Mouse (Mus musculus): ENCODE data around the gene Spop. TPM values are rescaled to one million over a fixed set of nuclear protein-coding genes. Genes with fewer than 3 reads are reported as not detected.
"Not testable (repeated sequence)": the region's sequence is repeated elsewhere in the genome, so short reads cannot be mapped to it uniquely, and the experiment has no call there.

Gene Spop
- polyA plus RNA-seq, 1 experiment from 2014 or later, result 161 TPM

DNA sequence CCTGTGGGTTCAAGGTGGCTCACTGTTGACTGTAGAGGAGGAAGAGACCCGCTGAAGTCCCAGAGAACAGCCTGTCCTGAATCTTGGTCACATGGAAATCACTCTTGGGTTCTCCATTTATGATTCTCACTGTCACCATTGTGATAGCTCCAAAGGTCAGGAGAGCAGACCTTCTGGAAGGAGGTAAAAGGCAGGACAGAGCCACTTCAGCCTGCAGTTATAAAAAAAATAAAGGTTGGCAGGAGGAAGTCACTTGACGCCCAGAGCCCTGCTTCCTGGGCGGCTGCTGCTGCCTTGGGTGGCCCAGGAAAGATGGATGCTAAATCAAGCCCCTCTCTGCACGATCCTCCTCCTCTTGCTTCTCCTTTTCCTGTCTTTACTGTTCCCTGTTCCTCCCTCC, 86.5 kb downstream of the Spop start:
- Histone ChIP-seq H3K9me3 (ENCODE audit: control insufficient read depth, low read length) (no peaks in the 10 kb centered on the region), H3K27ac (replicated peaks; ENCODE audit: low read depth, low read length) (peak overlapping the region; percentile 37; the same call in 1 of the 2 replicates), H3K9ac (replicated peaks; ENCODE audit: low read length) (no peak overlapping the region), H3K4me3 (replicated peaks; ENCODE audit: low read depth, low read length) (no peak overlapping the region), H3K4me1 (ENCODE audit: control insufficient read depth, insufficient read depth, low read length) (0 out of 2 replicates have a peak, but pooled peaks cover 2% of the 10 kb centered on the region), H3K4me2 (ENCODE audit: low read length) (no peak overlapping the region), H3K36me3 (ENCODE audit: control insufficient read depth, insufficient read depth, low read length) (no peaks in the 10 kb centered on the region), H3K27me3 (ENCODE audit: control insufficient read depth, insufficient read depth, low read length) (no peaks in the 10 kb centered on the region)
- ATAC-seq (ENCODE audit: low FRiP score, low TSS enrichment) (no peak), DNase-seq (no peak)
- 60% methylated on average over 4 of the region's 4 CpGs for WGBS

DNA sequence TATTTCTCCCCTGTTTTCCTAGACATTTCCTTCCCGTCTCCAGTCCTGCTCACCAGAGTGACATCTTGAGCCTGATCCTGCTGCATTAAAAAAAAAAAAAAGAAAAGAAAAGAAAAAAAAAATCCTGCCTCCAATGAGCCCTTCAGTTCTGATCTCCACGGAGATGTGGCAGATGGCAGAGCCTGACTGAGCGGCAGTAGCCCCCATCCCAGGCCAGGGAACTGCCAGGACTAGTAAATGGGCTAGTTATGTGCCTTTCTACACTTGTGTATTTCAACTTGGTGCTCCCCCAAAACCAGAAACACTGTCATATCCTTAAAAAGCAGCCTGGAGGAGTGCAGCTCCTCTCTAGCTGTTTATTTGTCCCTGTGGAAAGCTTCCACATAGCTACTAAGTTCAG, 87.0 kb downstream of the Spop start:
- Histone ChIP-seq H3K4me2 (ENCODE audit: low read length) (no peak overlapping the region), H3K9me3 (ENCODE audit: control insufficient read depth, low read length) (no peaks in the 10 kb centered on the region), H3K9ac (replicated peaks; ENCODE audit: low read length) (no peak overlapping the region), H3K27ac (replicated peaks; ENCODE audit: low read depth, low read length) (peak overlapping the region; percentile 37), H3K27me3 (ENCODE audit: control insufficient read depth, insufficient read depth, low read length) (no peaks in the 10 kb centered on the region), H3K36me3 (ENCODE audit: control insufficient read depth, insufficient read depth, low read length) (no peaks in the 10 kb centered on the region), H3K4me1 (ENCODE audit: control insufficient read depth, insufficient read depth, low read length) (0 out of 2 replicates have a peak, but pooled peaks cover 2% of the 10 kb centered on the region), H3K4me3 (replicated peaks; ENCODE audit: low read depth, low read length) (no peak overlapping the region)
- no peak for DNase-seq
- WGBS, result 21% methylated on average over 3 of the region's 3 CpGs
- ATAC-seq (ENCODE audit: low FRiP score, low TSS enrichment), result no peak

DNA sequence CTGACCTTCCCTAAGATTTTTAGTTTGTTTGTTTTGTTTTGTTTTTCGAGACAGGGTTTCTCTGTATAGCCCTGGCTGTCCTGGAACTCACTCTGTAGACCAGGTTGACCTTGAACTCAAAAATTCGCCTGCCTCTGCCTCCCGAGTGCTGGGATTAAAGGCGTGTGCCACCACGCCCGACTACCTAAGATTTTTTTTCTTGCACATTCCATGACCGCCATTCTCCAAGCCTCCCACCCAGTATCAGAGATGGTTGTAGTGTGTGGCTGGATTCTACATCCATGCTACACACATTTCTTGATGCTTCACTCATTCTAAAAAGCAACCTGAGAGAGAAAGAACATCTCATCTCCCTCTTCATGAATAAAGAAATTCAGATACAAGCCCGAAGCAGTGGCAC, 87.9 kb downstream of the Spop start:
- not testable (repeated sequence) for H3K4me2 ChIP-seq (ENCODE audit: low read length); ATAC-seq (ENCODE audit: low FRiP score, low TSS enrichment); H3K27ac ChIP-seq (replicated peaks; ENCODE audit: low read depth, low read length); H3K27me3 ChIP-seq (ENCODE audit: control insufficient read depth, insufficient read depth, low read length); H3K9me3 ChIP-seq (ENCODE audit: control insufficient read depth, low read length); H3K9ac ChIP-seq (replicated peaks; ENCODE audit: low read length); H3K36me3 ChIP-seq (ENCODE audit: control insufficient read depth, insufficient read depth, low read length); H3K4me3 ChIP-seq (replicated peaks; ENCODE audit: low read depth, low read length); H3K4me1 ChIP-seq (ENCODE audit: control insufficient read depth, insufficient read depth, low read length); DNase-seq
- 89% methylated on average over 8 of the region's 8 CpGs for WGBS

DNA sequence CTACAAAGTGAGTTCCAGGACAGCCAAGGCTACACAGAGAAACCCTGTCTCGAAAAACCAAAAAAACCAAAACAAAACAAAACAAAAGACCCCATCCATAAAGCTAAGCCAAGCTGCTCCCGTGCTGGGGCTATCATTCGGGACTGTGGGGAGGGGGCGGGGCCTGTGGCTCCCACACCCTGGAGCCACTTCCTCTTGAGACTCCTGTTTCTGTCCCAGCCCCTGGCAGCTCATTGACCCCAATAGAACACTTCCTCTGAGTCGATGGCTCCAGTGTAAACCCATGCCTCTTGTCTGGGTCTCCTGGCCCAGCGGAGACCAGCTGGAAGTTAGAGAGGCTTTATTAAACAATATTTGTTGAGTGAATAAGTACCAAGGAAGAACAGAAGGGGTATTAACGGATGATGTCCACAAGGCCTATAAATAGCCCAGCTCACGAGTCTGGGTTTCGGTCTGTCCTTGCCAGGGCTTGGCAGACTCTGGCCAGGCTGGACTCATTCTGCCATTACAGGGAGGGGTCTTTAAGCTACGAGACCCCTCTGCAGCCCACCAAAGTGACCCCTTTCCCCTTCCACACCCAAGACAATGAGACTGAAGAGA, 89.8 kb downstream of the Spop start:
- ATAC-seq (ENCODE audit: low FRiP score, low TSS enrichment) (no peak), DNase-seq (no peak)
- Histone ChIP-seq H3K4me1 (ENCODE audit: control insufficient read depth, insufficient read depth, low read length) (0 out of 2 replicates have a peak, but pooled peaks cover 2% of the 10 kb centered on the region), H3K4me2 (ENCODE audit: low read length) (no peak overlapping the region), H3K4me3 (replicated peaks; ENCODE audit: low read depth, low read length) (no peak overlapping the region), H3K36me3 (ENCODE audit: control insufficient read depth, insufficient read depth, low read length) (no peaks in the 10 kb centered on the region), H3K27ac (replicated peaks; ENCODE audit: low read depth, low read length) (peak overlapping the region; percentile 41; the same call in 1 of the 2 replicates), H3K9me3 (ENCODE audit: control insufficient read depth, low read length) (no peaks in the 10 kb centered on the region), H3K9ac (replicated peaks; ENCODE audit: low read length) (no peak overlapping the region), H3K27me3 (ENCODE audit: control insufficient read depth, insufficient read depth, low read length) (no peaks in the 10 kb centered on the region)
- 62% methylated on average over 10 of the region's 10 CpGs for WGBS

DNA sequence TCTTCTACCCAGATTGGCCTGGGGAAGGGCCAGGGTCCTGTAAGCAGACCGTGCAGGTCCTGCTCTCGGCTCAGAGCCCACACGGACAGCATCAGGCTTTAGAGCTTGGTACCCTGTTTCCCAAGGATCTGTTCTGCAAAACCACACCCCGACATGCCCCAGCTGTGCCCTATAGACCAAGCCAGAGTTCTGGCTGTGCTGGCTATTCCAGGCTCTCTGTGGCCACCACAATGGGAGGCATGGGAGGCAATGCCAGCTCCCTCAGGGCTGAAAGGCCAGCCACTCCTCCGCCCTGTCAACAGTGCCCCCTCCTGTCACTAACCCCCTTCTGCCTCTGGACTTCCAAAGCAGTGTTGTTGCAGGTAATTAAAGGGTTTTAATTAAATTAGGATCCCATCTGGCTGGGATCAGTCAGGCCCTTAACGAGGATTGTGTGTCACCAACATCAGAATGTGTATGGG, 90.4 kb downstream of the Spop start:
- H3K27ac ChIP-seq (replicated peaks; ENCODE audit: low read depth, low read length), result peak overlapping the region; percentile 41; the same call in 1 of the 2 replicates
- ATAC-seq (ENCODE audit: low FRiP score, low TSS enrichment), result no peak
- no peak for DNase-seq

DNA sequence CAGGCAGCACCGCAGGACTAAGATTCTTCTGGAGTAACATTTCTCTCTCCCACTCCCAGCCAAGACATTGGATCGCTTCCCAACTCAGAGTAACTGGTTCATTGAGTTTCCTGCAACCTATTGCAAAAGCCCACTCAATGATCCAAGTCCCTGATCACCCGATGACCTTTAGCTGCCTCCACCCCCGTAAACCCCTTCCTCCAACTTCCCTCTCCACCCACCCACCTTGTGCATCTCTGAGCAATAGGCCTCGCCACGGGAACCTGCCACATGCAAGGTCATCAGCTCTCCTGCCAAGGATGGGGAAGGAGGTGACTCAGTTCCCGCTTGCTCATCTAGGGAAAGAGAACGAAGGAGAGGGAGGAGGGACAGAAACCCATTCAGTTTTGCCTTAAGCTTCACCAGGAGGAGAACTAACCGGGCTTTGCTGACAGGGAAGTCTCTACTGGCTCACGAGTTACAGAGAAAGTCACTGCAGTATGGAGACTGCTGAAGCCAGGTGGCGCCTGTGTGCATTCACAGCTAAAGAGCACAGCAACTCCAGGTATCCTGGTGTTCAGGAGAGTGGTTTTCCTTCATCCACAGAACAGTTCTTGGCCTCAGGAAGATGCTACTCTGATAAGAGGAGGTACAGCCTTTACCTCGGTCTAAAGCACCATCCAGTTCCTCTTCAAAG, 93.3 kb downstream of the Spop start:
- no peak overlapping the region for H3K27ac ChIP-seq (replicated peaks; ENCODE audit: low read depth, low read length)
- no peaks in the 10 kb centered on the region for H3K4me1 ChIP-seq (ENCODE audit: control insufficient read depth, insufficient read depth, low read length)
- no peaks in the 10 kb centered on the region for H3K9me3 ChIP-seq (ENCODE audit: control insufficient read depth, low read length)
- H3K36me3 ChIP-seq (ENCODE audit: control insufficient read depth, insufficient read depth, low read length), result no peaks in the 10 kb centered on the region
- WGBS, result 50% methylated on average over 12 of the region's 12 CpGs
- H3K9ac ChIP-seq (replicated peaks; ENCODE audit: low read length), result no peak overlapping the region
- ATAC-seq (ENCODE audit: low FRiP score, low TSS enrichment), result no peak
- no peak overlapping the region for H3K4me2 ChIP-seq (ENCODE audit: low read length)
- peak; percentile 35 for DNase-seq
- H3K27me3 ChIP-seq (ENCODE audit: control insufficient read depth, insufficient read depth, low read length), result no peaks in the 10 kb centered on the region
- H3K4me3 ChIP-seq (replicated peaks; ENCODE audit: low read depth, low read length), result no peak overlapping the region

More for the DNA sequence above, 90.4 kb downstream of the Spop start:
- H3K4me2 ChIP-seq (ENCODE audit: low read length), result no peak overlapping the region
- no peaks in the 10 kb centered on the region for H3K36me3 ChIP-seq (ENCODE audit: control insufficient read depth, insufficient read depth, low read length)
- 32% methylated on average over 6 of the region's 6 CpGs for WGBS
- no peaks in the 10 kb centered on the region for H3K27me3 ChIP-seq (ENCODE audit: control insufficient read depth, insufficient read depth, low read length)
- H3K4me1 ChIP-seq (ENCODE audit: control insufficient read depth, insufficient read depth, low read length), result 0 out of 2 replicates have a peak, but pooled peaks cover 2% of the 10 kb centered on the region
- H3K4me3 ChIP-seq (replicated peaks; ENCODE audit: low read depth, low read length), result no peak overlapping the region
- H3K9me3 ChIP-seq (ENCODE audit: control insufficient read depth, low read length), result no peaks in the 10 kb centered on the region
- H3K9ac ChIP-seq (replicated peaks; ENCODE audit: low read length), result no peak overlapping the region

DNA sequence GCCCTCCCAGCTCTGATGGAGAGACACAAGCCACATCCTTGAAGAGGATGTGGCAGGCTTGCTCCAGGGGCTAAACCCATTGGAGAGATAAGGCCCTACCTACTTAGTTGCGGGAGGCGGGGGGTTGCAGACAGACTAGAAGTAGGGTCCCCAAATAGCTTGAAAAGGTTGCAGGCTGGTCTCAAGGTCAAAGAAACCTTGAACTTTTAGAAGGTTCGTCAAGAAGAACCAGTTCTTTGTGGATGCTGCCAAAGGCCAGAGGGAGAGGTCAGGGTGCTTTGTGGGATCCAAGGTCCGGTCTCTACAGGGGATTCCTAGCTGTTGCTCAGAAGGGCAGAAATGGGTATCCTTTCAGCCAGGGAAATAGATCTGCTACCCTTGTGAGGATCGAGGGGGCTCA, 93.9 kb downstream of the Spop start:
- ATAC-seq (ENCODE audit: low FRiP score, low TSS enrichment), result no peak
- Histone ChIP-seq H3K27ac (replicated peaks; ENCODE audit: low read depth, low read length) (no peak overlapping the region), H3K27me3 (ENCODE audit: control insufficient read depth, insufficient read depth, low read length) (peaks cover 4% of the 10 kb centered on the region; the same call in 1 of the 2 replicates), H3K4me1 (ENCODE audit: control insufficient read depth, insufficient read depth, low read length) (no peaks in the 10 kb centered on the region), H3K4me3 (replicated peaks; ENCODE audit: low read depth, low read length) (no peak overlapping the region), H3K36me3 (ENCODE audit: control insufficient read depth, insufficient read depth, low read length) (no peaks in the 10 kb centered on the region), H3K4me2 (ENCODE audit: low read length) (no peak overlapping the region), H3K9ac (replicated peaks; ENCODE audit: low read length) (no peak overlapping the region), H3K9me3 (ENCODE audit: control insufficient read depth, low read length) (no peaks in the 10 kb centered on the region)
- no peak for DNase-seq
- 78% methylated on average over 5 of the region's 5 CpGs for WGBS

DNA sequence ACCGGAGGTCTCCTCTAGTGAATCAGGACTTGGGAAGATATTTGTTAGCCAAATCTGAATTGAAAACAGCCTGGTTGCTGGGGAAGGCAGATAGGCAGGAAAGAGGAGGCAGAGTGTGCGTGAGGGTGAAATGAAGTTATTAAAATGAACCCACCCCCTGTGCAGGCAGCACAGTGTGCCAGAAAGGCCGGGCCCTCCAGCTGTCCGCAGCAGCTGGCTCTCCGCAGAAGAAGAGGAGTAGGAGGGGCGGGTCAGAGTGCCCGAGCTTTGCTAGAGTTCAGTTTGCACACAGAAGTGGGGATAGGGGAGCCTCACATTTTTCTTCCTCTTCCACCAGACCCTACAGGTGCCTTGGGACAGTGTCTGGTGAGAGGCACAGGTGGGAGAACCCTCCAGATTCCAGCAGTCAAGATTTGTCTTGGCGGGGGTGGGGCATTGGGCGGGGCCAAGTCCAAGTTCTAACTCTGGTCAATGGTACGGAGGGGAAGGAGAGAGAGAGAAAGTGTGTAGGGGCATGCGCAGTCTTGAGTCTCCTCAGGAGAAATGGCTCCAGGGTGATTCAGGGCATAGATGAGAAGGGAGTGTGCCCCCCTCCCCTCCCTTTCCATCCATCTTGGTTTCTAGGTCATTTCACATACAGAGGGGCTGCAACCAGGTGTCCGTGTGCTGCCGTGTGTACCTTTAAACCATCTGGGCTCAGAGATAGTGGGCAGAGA, 94.5 kb downstream of the Spop start:
- WGBS, result 49% methylated on average over 13 of the region's 13 CpGs
- DNase-seq, result no peak
- H3K36me3 ChIP-seq (ENCODE audit: control insufficient read depth, insufficient read depth, low read length), result no peaks in the 10 kb centered on the region

More for the DNA sequence above, 94.5 kb downstream of the Spop start:
- Histone ChIP-seq H3K4me2 (ENCODE audit: low read length) (no peak overlapping the region), H3K4me1 (ENCODE audit: control insufficient read depth, insufficient read depth, low read length) (0 out of 2 replicates have a peak, but pooled peaks cover 4% of the 10 kb centered on the region), H3K9ac (replicated peaks; ENCODE audit: low read length) (no peak overlapping the region), H3K9me3 (ENCODE audit: control insufficient read depth, low read length) (no peaks in the 10 kb centered on the region), H3K4me3 (replicated peaks; ENCODE audit: low read depth, low read length) (no peak overlapping the region), H3K27me3 (ENCODE audit: control insufficient read depth, insufficient read depth, low read length) (peaks cover 10% of the 10 kb centered on the region), H3K27ac (replicated peaks; ENCODE audit: low read depth, low read length) (no peak overlapping the region)
- ATAC-seq (ENCODE audit: low FRiP score, low TSS enrichment), result no peak

Measured in midbrain, embryonic 14.5 days (tissue).